In the genomic region with DNA sequence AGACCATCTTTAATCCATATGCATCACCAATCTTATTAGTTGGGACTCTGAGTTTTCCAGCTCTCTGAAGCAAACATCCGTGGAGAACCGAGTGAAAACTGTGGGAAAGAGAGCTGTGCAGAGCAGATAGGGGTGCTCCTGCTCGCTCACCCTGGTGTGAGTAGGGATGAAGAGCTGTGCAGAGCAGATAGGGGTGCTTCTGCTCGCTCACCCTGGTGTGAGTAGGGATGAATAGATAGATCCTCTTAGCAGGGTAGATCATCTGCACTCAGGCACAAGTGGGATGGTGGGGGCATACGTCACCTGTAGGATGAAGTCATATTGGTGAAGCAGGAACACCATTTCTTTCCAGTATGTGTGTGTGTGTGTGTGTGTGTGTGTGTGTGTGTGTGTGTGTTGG, we compare ENCODE assay signal across 16 mouse cellular contexts. TPM values are rescaled to one million over a fixed set of nuclear protein-coding genes. Genes with fewer than 3 reads are reported as not detected.
A peak's percentile ranks its signal among the peaks of the same experiment; 100 is the strongest.
DNase-seq lines count a peak whose midpoint lies in the region; ATAC-seq and TF ChIP-seq lines count a peak whose summit lies in the region.
"Had no signal": no experiment of that assay in that cellular context is flagged by ENCODE, and none has a peak within 500 bp of the region (broad histone marks: within the 10 kb centered on the region; RNA-seq: fewer than 3 reads in every experiment).

No protein-coding gene starts in this region.

- no peak overlapping the region for H3K4me3 ChIP-seq in hindbrain, embryonic 15.5 days
- no peak overlapping the region for H3K4me3 ChIP-seq in hindbrain, embryonic 12.5 days
- 0 out of 2 replicates have a peak overlapping the region, but pooled peaks have one; percentile 7 for H3K4me3 ChIP-seq in liver, embryonic 15.5 days (replicated peaks)
- no peak overlapping the region for H3K4me3 ChIP-seq in forebrain, postnatal 0 days (ENCODE audit: low read depth, low read length)
- H3K4me3 ChIP-seq: forebrain, embryonic 13.5 days; heart, embryonic 15.5 days; limb, embryonic 13.5 days; midbrain, embryonic 13.5 days had no signal

- no peaks in the 10 kb centered on the region for H3K4me1 ChIP-seq in hindbrain, embryonic 15.5 days (replicated peaks)
- no peaks in the 10 kb centered on the region for H3K4me1 ChIP-seq in hindbrain, embryonic 12.5 days
- H3K4me1 ChIP-seq in liver, embryonic 15.5 days (replicated peaks), result peaks cover 55% of the 10 kb centered on the region
- no peaks in the 10 kb centered on the region for H3K4me1 ChIP-seq in forebrain, postnatal 0 days (ENCODE audit: insufficient read depth)
- H3K4me1 ChIP-seq: limb, embryonic 13.5 days; midbrain, embryonic 13.5 days had no signal

- DNase-seq in MEL-GATA-1-ER (ENCODE audit: extremely low read depth, low read depth), result peak; percentile 77
- DNase-seq in forebrain, postnatal 0 days, result no peak
- DNase-seq in gastrocnemius, postnatal 14 days, result no peak
- DNase-seq: adrenal gland, adult 8-10 months; cerebellum, adult 2 months; lung, postnatal 10 days; spleen, adult 18-20 months had no signal

- H3K9ac ChIP-seq in hindbrain, embryonic 15.5 days, result no peak overlapping the region
- no peak overlapping the region for H3K9ac ChIP-seq in hindbrain, embryonic 12.5 days
- H3K9ac ChIP-seq in liver, embryonic 15.5 days, result peak overlapping the region; percentile 30; the same call in 1 of the 2 replicates
- no peak overlapping the region for H3K9ac ChIP-seq in forebrain, postnatal 0 days
- H3K9ac ChIP-seq: forebrain, embryonic 13.5 days; heart, embryonic 15.5 days; limb, embryonic 13.5 days; midbrain, embryonic 13.5 days had no signal

- 84% methylated on average over 5 of the region's 5 CpGs for WGBS in hindbrain, embryonic 15.5 days
- 89% methylated on average over 5 of the region's 5 CpGs for WGBS in hindbrain, embryonic 12.5 days
- 24% methylated on average over 5 of the region's 5 CpGs for WGBS in liver, embryonic 15.5 days (ENCODE audit: insufficient replicate concordance)
- WGBS in forebrain, postnatal 0 days, result 89% methylated on average over 5 of the region's 5 CpGs

- H3K27ac ChIP-seq in hindbrain, embryonic 15.5 days (replicated peaks), result 0 out of 2 replicates have a peak overlapping the region, but pooled peaks have one; percentile 4
- no peak overlapping the region for H3K27ac ChIP-seq in hindbrain, embryonic 12.5 days
- H3K27ac ChIP-seq in liver, embryonic 15.5 days (replicated peaks), result peak overlapping the region; percentile 94
- no peak overlapping the region for H3K27ac ChIP-seq in forebrain, postnatal 0 days (ENCODE audit: low read depth, low read length)
- H3K27ac ChIP-seq: forebrain, embryonic 13.5 days; limb, embryonic 13.5 days; midbrain, embryonic 13.5 days had no signal

- no peaks in the 10 kb centered on the region for H3K27me3 ChIP-seq in hindbrain, embryonic 15.5 days
- H3K27me3 ChIP-seq in hindbrain, embryonic 12.5 days, result no peaks in the 10 kb centered on the region
- no peaks in the 10 kb centered on the region for H3K27me3 ChIP-seq in liver, embryonic 15.5 days
- H3K27me3 ChIP-seq in forebrain, postnatal 0 days (ENCODE audit: insufficient read depth, low read length), result no peaks in the 10 kb centered on the region
- H3K27me3 ChIP-seq: forebrain, embryonic 13.5 days; heart, embryonic 15.5 days; limb, embryonic 13.5 days; midbrain, embryonic 13.5 days had no signal

- intact Hi-C loops in gastrocnemius, postnatal 14 days (cut with DNase I; ENCODE audit: low total_unique reads), result no loop called here

- no peaks in the 10 kb centered on the region for H3K36me3 ChIP-seq in hindbrain, embryonic 15.5 days
- H3K36me3 ChIP-seq in hindbrain, embryonic 12.5 days, result no peaks in the 10 kb centered on the region
- no peaks in the 10 kb centered on the region for H3K36me3 ChIP-seq in liver, embryonic 15.5 days (replicated peaks)
- H3K36me3 ChIP-seq in forebrain, postnatal 0 days (ENCODE audit: insufficient read depth), result no peaks in the 10 kb centered on the region
- H3K36me3 ChIP-seq: G1E; heart, embryonic 15.5 days; limb, embryonic 13.5 days; midbrain, embryonic 13.5 days had no signal

- TF ChIP-seq CTCF in forebrain, postnatal 0 days (IDR thresholded peaks at IDR 0.05; ENCODE audit: low read depth), result no peak

- no peak overlapping the region for H3K4me2 ChIP-seq in hindbrain, embryonic 15.5 days
- H3K4me2 ChIP-seq in hindbrain, embryonic 12.5 days (replicated peaks), result no peak overlapping the region
- peak overlapping the region; percentile 62 for H3K4me2 ChIP-seq in liver, embryonic 15.5 days
- no peak overlapping the region for H3K4me2 ChIP-seq in forebrain, postnatal 0 days (ENCODE audit: low read depth)
- H3K4me2 ChIP-seq: forebrain, embryonic 13.5 days; limb, embryonic 13.5 days; midbrain, embryonic 13.5 days had no signal

- no peak for ATAC-seq in hindbrain, embryonic 15.5 days (ENCODE audit: low FRiP score, low read depth)
- no peak for ATAC-seq in hindbrain, embryonic 12.5 days (ENCODE audit: low FRiP score)
- peak; percentile 86 for ATAC-seq in erythroblast, adult 5-6 weeks (replicated peaks; ENCODE audit: low FRiP score, poor library complexity, severe bottlenecking)
- peak; percentile 98 for ATAC-seq in liver, embryonic 15.5 days (ENCODE audit: insufficient read depth)
- ATAC-seq in forebrain, postnatal 0 days, result no peak
- ATAC-seq: forebrain, embryonic 13.5 days had no signal

- H3K9me3 ChIP-seq in hindbrain, embryonic 15.5 days, result no peaks in the 10 kb centered on the region
- no peaks in the 10 kb centered on the region for H3K9me3 ChIP-seq in hindbrain, embryonic 12.5 days (replicated peaks)
- no peaks in the 10 kb centered on the region for H3K9me3 ChIP-seq in liver, embryonic 15.5 days (replicated peaks)
- no peaks in the 10 kb centered on the region for H3K9me3 ChIP-seq in forebrain, postnatal 0 days (ENCODE audit: low read length)
- H3K9me3 ChIP-seq: forebrain, embryonic 13.5 days; G1E; heart, embryonic 15.5 days; limb, embryonic 13.5 days; midbrain, embryonic 13.5 days had no signal

RNA-seq across cellular contexts. Expression of gene Slc1a3, which starts 50.6 kb away (rescaled TPM):
- polyA plus RNA-seq in hindbrain, embryonic 15.5 days (2015; fragmentation: Nextera tagmentation; extraction: Ambion mirVana), result 198 and 227 TPM in 2 replicates
- polyA plus RNA-seq in hindbrain, embryonic 12.5 days (2016; fragmentation: Nextera tagmentation; extraction: Ambion mirVana), result 97.2 and 112 TPM in 2 replicates
- total RNA-seq in erythroblast, adult 5-6 weeks (2015; ENCODE audit: low replicate concordance), result 0.38 and 0.84 TPM in 2 replicates
- total RNA-seq in erythroblast, adult 5-6 weeks (2017; ENCODE audit: low replicate concordance), result 0.34 and 1.5 TPM in 2 replicates
- polyA plus RNA-seq in liver, embryonic 15.5 days (2015; fragmentation: Nextera tagmentation; extraction: Ambion mirVana), result 0.58 and 0.60 TPM in 2 replicates
- total RNA-seq in forebrain, postnatal 0 days (2014; rRNA removed), result 210 and 234 TPM in 2 replicates
- polyA plus RNA-seq in forebrain, postnatal 0 days (2015; fragmentation: Nextera tagmentation; extraction: Ambion mirVana), result 147 and 192 TPM in 2 replicates
- total RNA-seq in gastrocnemius, postnatal 14 days (2021), result 1 to 10 TPM; 1.6 to 2.6 TPM
- polyA plus RNA-seq: G1E had no signal

Comparison
In these comparisons a context has a peak if more than half of its experiments do, and no peak if none do; other contexts are left out.
1. H3K27ac ChIP-seq: peak in hindbrain, embryonic 15.5 days (single experiment) and liver, embryonic 15.5 days (single experiment); none in hindbrain, embryonic 12.5 days (single experiment) and forebrain, postnatal 0 days (single experiment).
2. ATAC-seq: peak in erythroblast, adult 5-6 weeks (single experiment) and liver, embryonic 15.5 days (single experiment); none in hindbrain, embryonic 15.5 days (single experiment), hindbrain, embryonic 12.5 days (single experiment) and forebrain, postnatal 0 days (single experiment).
3. RNA of gene Slc1a3, which starts 50.6 kb away (polyA plus RNA-seq): 198 to 227 TPM in hindbrain, embryonic 15.5 days, 147 to 192 TPM in forebrain, postnatal 0 days and 97.2 to 112 TPM in hindbrain, embryonic 12.5 days; 0.58 to 0.60 TPM in liver, embryonic 15.5 days; every median in the first group is over 10 times any median in the second.